Comparison of ENCODE assay signal across 8 mouse cellular contexts in genomic region chr16:37812474-37812886, GRCm38 (mm10). TPM values are rescaled to one million over a fixed set of nuclear protein-coding genes. Genes with fewer than 3 reads are reported as not detected.
DNase-seq lines count a peak whose midpoint lies in the region; ATAC-seq lines count a peak whose summit lies in the region.

No protein-coding gene starts in this region.

- H3K27ac ChIP-seq in forebrain, embryonic 13.5 days, result no peak overlapping the region
- no peak overlapping the region for H3K27ac ChIP-seq in forebrain, embryonic 11.5 days (ENCODE audit: low read depth, low read length)
- no peak overlapping the region for H3K27ac ChIP-seq in forebrain, embryonic 14.5 days (ENCODE audit: low read depth, low read length)
- H3K27ac ChIP-seq in hindbrain, embryonic 16.5 days (ENCODE audit: low read depth, low read length), result peak overlapping the region; percentile 81
- peak overlapping the region; percentile 55 for H3K27ac ChIP-seq in midbrain, embryonic 15.5 days

- peak overlapping the region; percentile 14; the same call in 1 of the 2 replicates for H3K9ac ChIP-seq in forebrain, embryonic 13.5 days
- H3K9ac ChIP-seq in forebrain, embryonic 11.5 days (ENCODE audit: low read length), result no peak overlapping the region
- 0 out of 2 replicates have a peak overlapping the region, but pooled peaks have one; percentile 21 for H3K9ac ChIP-seq in forebrain, embryonic 14.5 days (ENCODE audit: low read length)
- peak overlapping the region; percentile 54 for H3K9ac ChIP-seq in hindbrain, embryonic 16.5 days (ENCODE audit: low read depth, low read length)
- peak overlapping the region; percentile 16; the same call in 1 of the 2 replicates for H3K9ac ChIP-seq in midbrain, embryonic 15.5 days

- peak; percentile 41; the same call in 1 of the 2 replicates for ATAC-seq in forebrain, embryonic 13.5 days
- ATAC-seq in forebrain, embryonic 11.5 days (replicated peaks; ENCODE audit: low FRiP score), result no peak
- peak; percentile 38 for ATAC-seq in forebrain, embryonic 14.5 days
- ATAC-seq in hindbrain, embryonic 16.5 days, result peak; percentile 88
- peak; percentile 87 for ATAC-seq in midbrain, embryonic 15.5 days (replicated peaks)

- DNase-seq in forebrain, embryonic 11.5 days (ENCODE audit: low spot score), result no peak
- peak; percentile 58 for DNase-seq in adrenal gland, postnatal 10 days
- peak; percentile 70 for DNase-seq in forebrain, embryonic 14.5 days (ENCODE audit: low spot score)
- DNase-seq in left cerebral cortex, adult 11 months (ENCODE audit: low spot score), result peak; percentile 73
- DNase-seq in T-cell, adult 2 months (ENCODE audit: low spot score), result no peak

- H3K27me3 ChIP-seq in forebrain, embryonic 13.5 days, result no peaks in the 10 kb centered on the region
- no peaks in the 10 kb centered on the region for H3K27me3 ChIP-seq in forebrain, embryonic 11.5 days (ENCODE audit: control insufficient read depth, insufficient read depth, low read length)
- H3K27me3 ChIP-seq in forebrain, embryonic 14.5 days (replicated peaks; ENCODE audit: control insufficient read depth, insufficient read depth, low read length), result no peaks in the 10 kb centered on the region
- no peaks in the 10 kb centered on the region for H3K27me3 ChIP-seq in hindbrain, embryonic 16.5 days (replicated peaks; ENCODE audit: control insufficient read depth, insufficient read depth, low read length)
- no peaks in the 10 kb centered on the region for H3K27me3 ChIP-seq in midbrain, embryonic 15.5 days (replicated peaks)

- peaks cover 24% of the 10 kb centered on the region for H3K4me1 ChIP-seq in forebrain, embryonic 13.5 days
- H3K4me1 ChIP-seq in forebrain, embryonic 11.5 days (replicated peaks; ENCODE audit: control insufficient read depth, insufficient read depth, low read length), result 0 out of 2 replicates have a peak, but pooled peaks cover 4% of the 10 kb centered on the region
- H3K4me1 ChIP-seq in forebrain, embryonic 14.5 days (ENCODE audit: control insufficient read depth, insufficient read depth, low read length), result peaks cover 7% of the 10 kb centered on the region; the same call in 1 of the 2 replicates
- H3K4me1 ChIP-seq in hindbrain, embryonic 16.5 days (ENCODE audit: control insufficient read depth, insufficient read depth, low read depth, low read length), result peaks cover 23% of the 10 kb centered on the region
- peaks cover 27% of the 10 kb centered on the region for H3K4me1 ChIP-seq in midbrain, embryonic 15.5 days

- no peaks in the 10 kb centered on the region for H3K36me3 ChIP-seq in forebrain, embryonic 13.5 days (ENCODE audit: poor library complexity, severe bottlenecking)
- no peaks in the 10 kb centered on the region for H3K36me3 ChIP-seq in forebrain, embryonic 11.5 days (ENCODE audit: control insufficient read depth, insufficient read depth, low read length)
- peaks cover 5% of the 10 kb centered on the region; the same call in 1 of the 2 replicates for H3K36me3 ChIP-seq in forebrain, embryonic 14.5 days (ENCODE audit: control insufficient read depth, insufficient read depth, low read length)
- no peaks in the 10 kb centered on the region for H3K36me3 ChIP-seq in hindbrain, embryonic 16.5 days (ENCODE audit: control insufficient read depth, insufficient read depth, low read length)
- no peaks in the 10 kb centered on the region for H3K36me3 ChIP-seq in midbrain, embryonic 15.5 days (replicated peaks)

- 55% methylated on average over 9 of the region's 9 CpGs for WGBS in forebrain, embryonic 13.5 days
- 62% methylated on average over 9 of the region's 9 CpGs for WGBS in forebrain, embryonic 11.5 days
- WGBS in forebrain, embryonic 14.5 days, result 52% methylated on average over 9 of the region's 9 CpGs
- 27% methylated on average over 9 of the region's 9 CpGs for WGBS in hindbrain, embryonic 16.5 days
- WGBS in midbrain, embryonic 15.5 days, result 45% methylated on average over 9 of the region's 9 CpGs

- H3K9me3 ChIP-seq in forebrain, embryonic 13.5 days (replicated peaks), result no peaks in the 10 kb centered on the region
- no peaks in the 10 kb centered on the region for H3K9me3 ChIP-seq in forebrain, embryonic 11.5 days (ENCODE audit: control insufficient read depth, low read length)
- no peaks in the 10 kb centered on the region for H3K9me3 ChIP-seq in forebrain, embryonic 14.5 days (replicated peaks; ENCODE audit: control insufficient read depth, low read length)
- no peaks in the 10 kb centered on the region for H3K9me3 ChIP-seq in hindbrain, embryonic 16.5 days (ENCODE audit: control insufficient read depth, low read length)
- no peaks in the 10 kb centered on the region for H3K9me3 ChIP-seq in midbrain, embryonic 15.5 days

- H3K4me3 ChIP-seq in forebrain, embryonic 13.5 days, result no peak overlapping the region
- no peak overlapping the region for H3K4me3 ChIP-seq in forebrain, embryonic 11.5 days (ENCODE audit: low read depth, low read length)
- H3K4me3 ChIP-seq in forebrain, embryonic 14.5 days (ENCODE audit: low read depth, low read length), result no peak overlapping the region
- H3K4me3 ChIP-seq in hindbrain, embryonic 16.5 days (ENCODE audit: low read length), result no peak overlapping the region
- no peak overlapping the region for H3K4me3 ChIP-seq in midbrain, embryonic 15.5 days

- no peak overlapping the region for H3K4me2 ChIP-seq in forebrain, embryonic 13.5 days
- H3K4me2 ChIP-seq in forebrain, embryonic 11.5 days (ENCODE audit: low read depth, low read length, severe bottlenecking), result no peak overlapping the region
- no peak overlapping the region for H3K4me2 ChIP-seq in forebrain, embryonic 14.5 days (ENCODE audit: low read length)
- peak overlapping the region; percentile 35 for H3K4me2 ChIP-seq in hindbrain, embryonic 16.5 days (ENCODE audit: low read length)
- H3K4me2 ChIP-seq in midbrain, embryonic 15.5 days, result peak overlapping the region; percentile 15; the same call in 1 of the 2 replicates

RNA-seq across cellular contexts. Expression of gene Fstl1, which starts 35.8 kb away (rescaled TPM):
- polyA plus RNA-seq in forebrain, embryonic 13.5 days (2015; fragmentation: Nextera tagmentation; extraction: Ambion mirVana), result 81.8 and 82.7 TPM in 2 replicates
- polyA plus RNA-seq in forebrain, embryonic 11.5 days (2014; fragmentation: Nextera tagmentation; extraction: Ambion mirVana), result 171 and 176 TPM in 2 replicates
- 100 to 1,000 TPM; 215 to 264 TPM for total RNA-seq in adrenal gland, postnatal 10 days (2021)
- polyA plus RNA-seq in forebrain, embryonic 14.5 days (2014; fragmentation: Nextera tagmentation; extraction: Ambion mirVana), result 90.2 and 101 TPM in 2 replicates
- polyA plus RNA-seq in hindbrain, embryonic 16.5 days (2015; fragmentation: Nextera tagmentation; extraction: Ambion mirVana), result 81.2 and 110 TPM in 2 replicates
- polyA plus RNA-seq in midbrain, embryonic 15.5 days (2015; fragmentation: Nextera tagmentation; extraction: Ambion mirVana), result 85.4 and 85.6 TPM in 2 replicates

RNA-seq across cellular contexts. Expression of gene Gm36028, which starts 48.5 kb away (rescaled TPM):
- polyA plus RNA-seq in forebrain, embryonic 13.5 days (2015; fragmentation: Nextera tagmentation; extraction: Ambion mirVana), result 0.16 TPM in 1 of 2 replicates, not detected in the other
- polyA plus RNA-seq in forebrain, embryonic 11.5 days (2014; fragmentation: Nextera tagmentation; extraction: Ambion mirVana), result 0.24 and 0.40 TPM in 2 replicates
- total RNA-seq in adrenal gland, postnatal 10 days (2021), result under 1 TPM; 0.36 to 0.39 TPM
- polyA plus RNA-seq in forebrain, embryonic 14.5 days (2014; fragmentation: Nextera tagmentation; extraction: Ambion mirVana), result 0.20 TPM in 1 of 2 replicates, not detected in the other
- 0.19 TPM in 1 of 2 replicates, not detected in the other for polyA plus RNA-seq in hindbrain, embryonic 16.5 days (2015; fragmentation: Nextera tagmentation; extraction: Ambion mirVana)
- polyA plus RNA-seq in midbrain, embryonic 15.5 days (2015; fragmentation: Nextera tagmentation; extraction: Ambion mirVana), result not detected in 2 replicates

RNA-seq across cellular contexts. Expression of gene Lrrc58, which starts 55.7 kb away (rescaled TPM):
- polyA plus RNA-seq in forebrain, embryonic 13.5 days (2015; fragmentation: Nextera tagmentation; extraction: Ambion mirVana), result 55.3 and 55.4 TPM in 2 replicates
- polyA plus RNA-seq in forebrain, embryonic 11.5 days (2014; fragmentation: Nextera tagmentation; extraction: Ambion mirVana), result 64.8 and 73.5 TPM in 2 replicates
- total RNA-seq in adrenal gland, postnatal 10 days (2021), result 100 to 1,000 TPM; 160 to 216 TPM
- polyA plus RNA-seq in forebrain, embryonic 14.5 days (2014; fragmentation: Nextera tagmentation; extraction: Ambion mirVana), result 40.7 and 53.0 TPM in 2 replicates
- polyA plus RNA-seq in hindbrain, embryonic 16.5 days (2015; fragmentation: Nextera tagmentation; extraction: Ambion mirVana), result 45.3 and 48.1 TPM in 2 replicates
- polyA plus RNA-seq in midbrain, embryonic 15.5 days (2015; fragmentation: Nextera tagmentation; extraction: Ambion mirVana), result 41.6 and 41.9 TPM in 2 replicates

Comparison
In these comparisons a context has a peak if more than half of its experiments do, and no peak if none do; other contexts are left out.
1. DNase-seq: peak in adrenal gland, postnatal 10 days (single experiment), forebrain, embryonic 14.5 days (single experiment) and left cerebral cortex, adult 11 months (single experiment); none in forebrain, embryonic 11.5 days (single experiment) and T-cell, adult 2 months (single experiment).
2. H3K27ac ChIP-seq: peak in hindbrain, embryonic 16.5 days (single experiment) and midbrain, embryonic 15.5 days (single experiment); none in forebrain, embryonic 13.5 days (single experiment), forebrain, embryonic 11.5 days (single experiment) and forebrain, embryonic 14.5 days (single experiment).
3. H3K4me2 ChIP-seq: peak in hindbrain, embryonic 16.5 days (single experiment) and midbrain, embryonic 15.5 days (single experiment); none in forebrain, embryonic 13.5 days (single experiment), forebrain, embryonic 11.5 days (single experiment) and forebrain, embryonic 14.5 days (single experiment).